Mouse (Mus musculus) megakaryocyte-erythroid progenitor cell, adult 5-6 weeks (primary cell): ENCODE measurements around the gene Enc1. TPM values are rescaled to one million over a fixed set of nuclear protein-coding genes. Genes with fewer than 3 reads are reported as not detected.

Experiments used
- ATAC-seq: replicated peaks from 2 replicates; pipeline ENCODE4 v1.8.0; 2016; ENCODE audit warnings: mild to moderate bottlenecking, inconsistent platforms; ENCODE audit not compliant: severe bottlenecking, poor library complexity, low FRiP score, low TSS enrichment
- total RNA-seq, 2 experiments: library from RNA; stranded (forward) in 1 of 2; stranded (reverse) in 1 of 2; fragments of 200-1000, 215-1000 nt in 1 of 2; fragments of >200 nt in 1 of 2; fragmentation: Nextera tagmentation in 1 of 2; gene quantifications; 2 replicates each; pipeline ENCODE4 v1.2.3; 2014 to 2017

The Enc1 gene
- total RNA-seq, 2 experiments from 2014 or later, result 3.9 to 4.6 TPM

DNA sequence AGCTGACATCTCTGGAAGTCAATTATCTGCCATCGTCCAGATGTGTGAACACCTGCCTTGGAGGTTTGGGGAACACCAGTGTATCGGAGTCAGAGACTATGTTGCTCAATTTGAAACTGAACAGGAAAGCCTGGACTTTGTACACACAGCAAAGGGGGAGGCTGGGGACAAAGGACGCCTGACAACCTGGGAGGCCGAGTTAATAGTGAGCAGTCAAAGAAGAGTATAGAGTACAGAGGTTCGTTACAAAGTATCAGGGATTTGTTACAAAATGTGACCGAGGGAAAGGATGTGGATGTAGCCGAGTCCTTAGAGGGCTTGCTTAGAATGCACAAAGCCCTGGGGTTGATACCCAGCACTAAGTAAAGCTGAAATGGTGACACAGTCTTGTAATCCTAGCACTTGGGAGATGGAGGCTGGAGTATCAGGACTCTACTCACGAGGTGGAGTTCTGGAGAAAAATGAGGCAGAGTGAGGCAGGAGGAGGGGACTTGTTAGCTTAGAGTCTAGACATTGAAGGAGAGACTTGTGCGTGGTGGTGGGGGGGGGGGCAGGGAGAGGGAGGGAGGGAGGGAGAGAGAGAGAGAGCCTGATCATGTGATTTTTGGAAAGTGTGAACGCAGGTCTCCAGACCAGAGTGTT is 16.4 kb upstream of the Enc1 start:
- no peak for ATAC-seq

DNA sequence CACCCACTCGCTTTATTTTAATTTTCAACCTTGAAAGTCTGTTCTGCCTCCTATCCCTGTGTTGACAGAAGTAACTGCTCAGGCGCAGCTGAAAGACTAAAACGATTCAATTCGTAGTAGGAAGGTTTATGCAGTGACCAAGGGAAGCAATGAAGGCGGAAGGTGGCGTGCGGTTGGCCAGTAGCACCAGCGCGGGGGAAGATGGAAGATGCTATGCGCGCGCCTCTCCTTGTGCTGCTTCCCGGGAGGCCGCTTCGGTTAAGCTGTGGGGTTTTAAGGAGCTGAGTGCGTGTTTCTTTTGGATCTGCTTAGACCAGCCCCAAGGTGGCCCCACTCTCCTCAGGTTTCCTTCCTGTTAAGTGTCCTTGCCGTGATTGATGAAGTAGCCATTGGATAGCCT is 15.8 kb upstream of the Enc1 start:
- ATAC-seq, result no peak

DNA sequence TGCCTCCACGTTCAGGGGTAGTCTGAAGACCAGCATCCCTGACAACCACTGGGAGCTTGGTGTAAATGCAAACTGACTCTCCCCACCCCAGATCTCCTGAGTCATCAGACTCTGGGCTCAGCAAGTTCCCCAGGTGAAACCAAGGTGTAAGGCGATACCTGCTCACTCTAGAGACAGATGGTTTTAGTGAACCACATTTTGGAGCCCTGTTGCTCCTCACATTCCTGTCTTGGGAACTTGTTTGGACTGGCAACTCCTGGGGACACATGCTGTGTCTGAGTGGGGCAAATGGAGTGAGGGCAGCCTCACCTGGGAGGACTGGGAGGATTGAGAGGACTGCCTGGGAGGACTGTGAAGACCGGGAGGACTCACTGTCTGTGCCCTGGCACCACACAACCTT is 13.1 kb upstream of the Enc1 start:
- no peak for ATAC-seq

DNA sequence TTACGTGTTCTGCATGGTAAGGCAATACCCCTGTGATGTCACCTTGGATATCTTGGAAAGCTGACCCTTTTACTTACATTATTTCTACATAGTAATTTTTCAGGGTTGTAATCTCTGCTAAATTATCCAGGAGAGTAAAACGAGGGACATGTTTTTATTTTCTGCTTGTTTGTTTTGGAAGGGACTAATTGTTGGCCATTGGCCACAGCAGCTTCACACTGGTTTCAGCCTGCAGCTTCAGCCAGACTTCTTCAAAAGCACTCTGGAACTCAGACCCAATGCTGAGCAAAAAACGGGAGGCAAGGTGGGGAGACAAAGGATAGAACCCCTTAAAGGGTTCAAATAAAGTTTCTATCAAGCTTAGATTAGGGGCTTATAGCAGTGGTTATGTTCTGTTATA is 10.8 kb upstream of the Enc1 start:
- ATAC-seq, result no peak

DNA sequence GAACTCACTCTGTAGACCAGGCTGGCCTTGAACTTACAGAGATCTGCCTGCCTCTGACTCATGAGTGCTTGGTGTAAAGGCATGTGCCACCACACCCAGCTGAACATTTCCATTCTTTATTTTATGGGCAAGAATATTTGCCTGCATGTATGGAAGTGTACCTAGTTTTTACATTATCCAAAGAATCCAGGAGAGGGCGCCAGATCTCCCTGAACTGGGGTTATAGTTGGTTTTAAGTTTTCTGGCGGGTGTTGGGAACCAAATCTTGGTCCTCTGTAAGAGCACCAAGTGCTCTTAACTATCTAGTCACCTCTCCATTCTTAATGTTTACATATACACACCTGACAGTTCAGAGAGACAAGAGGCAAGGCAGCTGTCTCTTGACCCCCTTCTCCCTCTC is 7.8 kb upstream of the Enc1 start:
- 0 out of 2 replicates have a peak, but pooled peaks have one; percentile 29 for ATAC-seq

DNA sequence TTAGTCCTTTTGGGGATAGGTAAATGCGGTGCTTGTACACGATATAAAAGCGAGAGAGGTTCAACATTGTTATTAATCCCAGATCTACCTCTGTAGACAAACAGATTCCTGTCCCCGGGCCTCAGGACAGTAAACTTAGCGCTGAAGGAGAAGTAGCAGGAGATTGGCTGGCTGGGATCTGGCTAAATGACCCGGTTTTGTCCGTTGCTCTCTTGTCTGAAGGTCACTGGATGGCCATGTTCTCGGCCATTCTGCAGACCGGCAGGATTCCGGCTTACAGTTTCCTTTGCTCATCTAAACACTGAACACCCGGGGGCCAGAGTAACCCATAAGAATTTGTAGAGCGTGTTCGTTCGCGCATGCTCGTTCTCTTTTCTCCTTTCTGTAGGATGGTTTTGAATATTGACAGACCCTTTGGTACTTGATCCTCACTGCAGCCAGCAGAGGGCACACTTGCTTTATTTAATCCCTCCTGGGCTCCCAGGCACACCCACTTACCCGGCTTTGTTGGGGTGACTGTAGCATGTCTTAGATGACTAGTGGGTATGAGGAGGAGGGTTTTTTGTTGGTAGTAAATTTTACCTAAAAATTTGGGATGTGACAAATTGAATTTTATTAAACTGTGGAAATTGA is 6.0 kb upstream of the Enc1 start:
- peak; percentile 85 for ATAC-seq

DNA sequence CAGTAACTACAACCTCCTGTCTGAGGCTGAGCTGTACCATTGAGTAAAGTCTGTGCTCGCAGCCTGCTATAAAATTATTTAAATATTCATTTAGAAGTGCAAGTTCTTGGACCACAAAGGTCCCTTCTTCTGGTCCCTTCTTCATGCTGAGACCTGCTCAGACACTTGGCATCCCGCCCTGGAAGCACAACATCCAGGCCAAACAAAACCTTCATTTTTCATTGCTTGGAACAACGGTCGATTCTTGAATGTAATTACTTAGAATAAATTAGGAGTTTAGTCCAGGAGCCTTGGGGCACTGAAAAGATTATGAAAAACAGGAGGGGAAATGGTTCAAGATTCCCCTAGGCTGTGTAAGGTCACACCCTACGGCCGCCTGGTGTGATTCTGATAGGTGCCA is 5.0 kb upstream of the Enc1 start:
- ATAC-seq, result no peak

DNA sequence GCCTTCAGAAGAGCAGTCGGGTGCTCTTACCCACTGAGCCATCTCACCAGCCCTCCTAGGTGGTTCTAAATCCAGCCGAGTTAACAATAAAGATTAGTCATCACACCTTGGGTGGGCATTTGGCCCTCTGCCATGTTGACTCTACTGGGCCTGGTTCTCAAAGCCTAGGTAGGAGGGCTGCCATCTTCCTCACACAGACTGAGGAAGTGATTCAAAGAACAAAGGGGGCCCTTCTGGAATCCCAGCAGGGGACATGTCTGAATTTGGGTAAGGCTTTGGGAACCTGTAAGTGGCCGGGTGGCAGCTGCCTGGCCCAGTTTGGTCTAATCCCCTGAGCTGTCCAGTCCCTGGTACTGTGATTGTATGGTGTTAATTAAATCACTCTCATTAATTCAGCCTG is 3.2 kb upstream of the Enc1 start:
- ATAC-seq, result no peak

DNA sequence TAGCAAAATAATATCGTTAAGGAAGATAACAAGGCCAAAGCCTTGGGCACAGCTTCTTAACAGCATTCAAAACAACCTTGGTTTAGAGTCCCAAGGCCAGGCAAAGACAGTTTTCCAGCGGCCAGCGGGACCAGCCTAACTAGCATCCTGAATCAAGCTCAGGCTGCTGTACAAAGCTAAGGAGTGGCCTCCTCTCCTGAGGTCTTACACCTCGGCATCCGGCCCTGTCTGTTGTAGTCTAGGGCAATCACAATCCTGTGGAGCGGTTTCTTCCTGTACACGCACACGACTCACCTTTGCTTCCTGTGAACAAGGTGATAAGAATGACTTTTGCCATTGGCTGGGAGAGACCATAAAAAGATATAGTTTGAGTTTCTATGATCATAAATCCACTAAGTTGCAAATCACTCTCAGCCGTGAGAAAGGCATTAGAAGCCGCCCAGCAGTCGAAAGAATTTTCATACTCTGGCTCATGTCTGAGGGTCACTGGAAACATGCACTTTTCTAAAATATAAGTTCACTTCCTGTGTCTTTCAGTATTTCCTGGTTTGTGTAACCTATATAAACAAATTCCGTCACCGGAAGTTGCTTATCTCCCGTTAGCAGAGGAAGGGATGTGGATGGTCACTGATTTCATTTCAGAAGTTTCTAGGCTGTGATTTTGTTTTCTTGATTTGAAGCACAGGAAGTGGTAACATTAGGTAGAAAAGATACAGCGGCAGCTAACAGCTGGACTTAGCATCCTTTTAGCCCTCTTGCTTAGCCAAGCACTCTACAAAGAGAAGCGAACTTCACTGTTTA is 2.5 kb upstream of the Enc1 start:
- no peak for ATAC-seq

DNA sequence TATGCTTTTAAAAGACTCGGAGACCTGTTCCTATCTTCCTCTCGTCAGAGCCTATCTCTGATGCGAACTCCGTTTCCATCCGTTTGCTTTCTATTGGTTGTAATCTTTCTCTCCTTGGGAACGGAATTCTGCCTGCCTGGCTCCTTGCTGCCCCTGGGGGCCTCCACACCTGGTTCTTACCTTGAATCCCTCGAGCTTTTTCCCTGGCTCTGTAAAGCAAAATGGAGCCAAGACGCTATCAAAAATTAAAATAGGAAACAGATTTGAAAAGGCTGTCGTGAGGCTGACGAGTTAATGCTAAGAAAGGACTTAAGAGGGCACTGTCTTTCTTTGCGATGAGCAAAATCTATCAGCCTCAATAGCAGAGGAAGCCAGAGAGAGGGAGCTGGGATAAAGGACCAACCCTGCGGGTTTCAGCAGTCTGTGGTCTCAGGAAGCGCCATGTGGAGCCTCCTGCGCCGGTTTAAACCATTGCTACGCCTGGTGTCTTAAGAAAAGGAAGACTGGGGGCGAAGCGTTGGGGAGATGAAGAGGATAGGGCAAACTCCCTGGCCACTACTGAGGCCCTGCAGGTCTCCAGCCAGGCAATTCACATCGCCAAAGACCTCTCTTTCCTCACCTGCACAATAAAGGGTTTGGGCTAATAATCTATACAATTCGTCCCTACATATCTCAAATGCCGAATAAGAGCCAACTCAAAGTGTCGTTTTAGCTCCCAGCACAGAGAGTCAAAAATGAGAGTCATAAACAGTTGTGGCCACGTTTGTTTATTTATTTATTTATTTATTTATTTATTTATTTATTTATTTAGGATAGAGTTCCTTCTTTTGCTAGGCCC is 1.3 kb upstream of the Enc1 start:
- ATAC-seq, result peak; percentile 35; the same call in 1 of the 2 replicates

DNA sequence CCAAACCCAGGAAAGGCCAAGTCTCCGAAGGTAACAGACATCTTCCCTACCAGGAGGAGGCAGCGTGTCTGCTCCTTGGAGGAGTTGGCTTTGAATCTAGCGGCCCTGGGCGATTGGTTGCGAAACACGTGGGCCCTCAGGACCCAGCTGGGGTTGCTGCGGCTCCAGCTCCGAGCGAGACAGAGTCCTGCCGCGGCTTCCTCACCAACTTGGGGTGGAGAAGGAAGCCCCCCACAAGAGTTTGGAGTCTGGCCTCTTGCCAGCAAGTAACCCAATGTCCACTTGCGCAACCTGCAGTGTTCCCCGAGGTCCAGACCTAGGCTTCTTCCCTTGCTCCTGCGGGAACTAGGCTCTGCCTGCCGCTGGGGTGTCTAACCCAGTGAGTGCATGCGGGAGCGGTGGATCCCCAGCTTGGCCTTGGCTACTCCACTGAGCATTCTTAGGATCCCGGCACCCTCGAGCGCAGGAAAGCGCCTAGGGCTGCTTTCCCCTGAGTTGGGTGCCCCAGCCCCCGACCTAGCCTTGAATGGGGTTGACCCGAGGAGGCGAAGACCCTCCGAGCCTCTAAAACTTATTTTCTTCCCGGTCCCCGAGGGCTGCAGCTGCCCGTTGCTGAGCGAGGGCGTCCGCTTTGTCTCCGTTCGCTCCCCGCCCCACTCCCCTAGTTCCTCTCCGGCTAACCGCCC is 483 bp upstream of the Enc1 start:
- ATAC-seq, result peak; percentile 73

DNA sequence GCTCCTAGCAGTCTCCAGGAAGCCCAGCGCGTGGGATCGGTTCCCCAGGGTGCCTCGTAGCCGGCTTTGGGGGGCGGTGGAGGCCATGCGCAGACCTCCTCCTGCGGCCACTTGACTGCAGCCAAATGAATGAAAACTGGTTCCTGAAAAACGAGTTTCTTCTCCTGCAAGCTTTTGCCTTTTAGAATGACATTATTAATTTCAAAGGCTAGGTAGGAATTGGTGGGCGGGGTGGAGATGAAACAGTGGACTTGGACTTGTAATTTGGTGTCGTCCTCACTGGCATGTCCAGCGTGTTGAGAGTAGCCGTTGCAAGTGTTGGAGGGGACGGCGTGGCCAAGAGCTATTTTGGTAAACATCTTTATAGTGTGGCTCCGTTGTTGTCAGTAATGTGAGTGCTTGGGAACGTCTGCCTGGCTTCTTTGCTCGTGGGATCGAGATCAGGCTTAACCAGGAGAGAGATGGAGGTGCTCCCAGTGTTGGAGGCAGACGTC is 929 bp downstream of the Enc1 start:
- peak; percentile 1; the same call in 1 of the 2 replicates for ATAC-seq

DNA sequence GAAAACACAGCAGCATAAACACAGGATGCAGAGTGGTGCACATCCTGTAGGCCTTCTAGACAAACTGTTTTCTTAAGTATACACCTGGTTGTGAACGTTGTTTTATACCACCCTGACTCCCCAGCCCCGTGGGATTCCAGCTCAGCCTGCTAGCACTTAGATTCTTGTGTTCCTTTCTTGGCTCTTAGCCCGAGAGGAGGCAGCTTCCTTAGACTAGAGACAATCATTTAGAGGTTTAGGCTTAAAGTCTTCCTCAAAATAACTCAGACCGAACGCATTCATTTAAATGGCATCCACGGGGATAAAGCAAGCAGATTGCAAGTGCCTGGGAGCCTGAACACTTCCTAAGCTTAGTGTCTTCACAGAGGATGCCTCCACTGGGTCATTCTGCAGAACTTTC is 1.8 kb downstream of the Enc1 start:
- no peak for ATAC-seq

DNA sequence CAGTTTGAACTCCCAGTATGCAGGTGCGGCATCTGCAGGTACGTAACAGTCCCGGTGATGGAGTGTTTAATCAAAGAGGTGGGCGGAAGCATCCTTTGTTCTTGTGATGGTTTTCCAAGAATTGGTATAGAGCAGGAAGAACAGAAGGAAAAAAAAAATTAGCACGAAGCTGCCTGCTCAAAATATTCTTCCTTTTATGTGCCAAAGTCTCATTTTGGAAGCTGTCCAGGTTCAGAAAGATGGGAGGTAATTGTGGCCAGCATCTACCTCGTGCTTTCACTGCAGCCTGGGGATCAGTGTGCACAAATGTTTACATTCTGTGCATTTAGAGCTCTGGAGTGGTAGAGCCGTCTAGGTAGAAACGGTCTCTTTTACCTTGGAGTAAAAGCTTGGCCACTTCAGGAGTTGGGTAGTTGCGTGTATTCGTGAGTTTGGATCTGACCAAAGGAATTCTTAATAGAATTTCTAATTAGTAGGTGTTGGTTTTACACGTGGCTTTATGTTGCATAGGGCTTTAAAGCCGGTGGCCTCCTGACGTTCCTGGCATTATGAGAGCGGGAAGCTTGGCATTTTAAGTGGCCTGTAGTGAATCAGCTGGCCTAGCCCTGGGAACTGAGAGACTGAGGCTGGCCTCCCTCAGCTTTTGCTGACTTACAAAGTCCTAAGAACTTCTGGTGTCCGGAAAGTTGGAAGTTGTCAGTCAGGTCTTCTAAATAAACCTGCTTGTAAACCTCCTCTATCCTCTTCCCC is 3.2 kb downstream of the Enc1 start:
- no peak for ATAC-seq

DNA sequence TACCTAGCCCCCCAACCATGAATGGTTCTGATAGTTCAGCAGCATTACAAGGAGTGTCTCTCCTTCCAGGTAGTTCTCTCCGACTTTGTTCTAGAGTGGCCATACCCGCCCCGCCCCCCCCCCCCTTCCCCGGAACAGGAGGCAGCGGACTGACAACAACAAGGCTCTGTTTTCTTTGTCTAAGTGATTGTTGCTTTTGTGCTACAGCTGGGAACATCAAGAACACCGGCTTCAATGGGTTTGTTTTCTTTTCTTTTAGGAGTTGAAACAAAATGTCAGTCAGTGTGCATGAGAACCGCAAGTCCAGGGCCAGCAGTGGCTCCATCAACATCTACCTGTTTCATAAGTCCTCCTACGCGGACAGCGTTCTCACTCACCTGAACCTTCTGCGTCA is 3.8 kb downstream of the Enc1 start:
- ATAC-seq, result no peak

DNA sequence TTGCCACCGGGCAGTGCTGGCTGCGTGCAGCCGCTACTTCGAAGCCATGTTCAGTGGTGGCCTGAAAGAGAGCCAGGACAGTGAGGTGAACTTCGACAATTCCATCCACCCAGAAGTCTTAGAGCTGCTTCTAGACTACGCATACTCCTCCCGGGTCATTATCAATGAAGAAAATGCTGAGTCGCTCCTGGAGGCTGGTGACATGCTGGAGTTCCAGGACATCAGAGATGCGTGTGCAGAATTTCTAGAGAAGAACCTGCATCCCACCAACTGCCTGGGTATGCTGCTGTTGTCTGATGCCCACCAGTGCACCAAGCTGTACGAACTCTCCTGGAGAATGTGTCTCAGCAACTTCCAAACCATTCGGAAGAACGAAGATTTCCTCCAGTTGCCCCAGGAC is 4.3 kb downstream of the Enc1 start:
- ATAC-seq, result no peak

DNA sequence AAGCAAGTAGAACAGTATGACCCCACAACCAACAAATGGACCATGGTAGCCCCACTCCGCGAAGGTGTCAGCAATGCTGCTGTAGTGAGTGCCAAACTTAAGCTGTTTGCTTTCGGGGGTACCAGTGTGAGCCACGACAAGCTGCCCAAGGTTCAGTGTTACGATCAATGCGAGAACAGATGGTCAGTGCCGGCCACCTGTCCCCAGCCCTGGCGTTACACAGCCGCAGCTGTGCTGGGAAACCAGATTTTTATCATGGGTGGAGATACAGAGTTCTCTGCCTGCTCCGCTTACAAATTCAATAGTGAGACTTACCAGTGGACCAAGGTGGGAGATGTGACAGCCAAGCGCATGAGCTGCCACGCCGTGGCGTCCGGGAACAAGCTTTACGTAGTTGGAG is 5.3 kb downstream of the Enc1 start:
- no peak for ATAC-seq

DNA sequence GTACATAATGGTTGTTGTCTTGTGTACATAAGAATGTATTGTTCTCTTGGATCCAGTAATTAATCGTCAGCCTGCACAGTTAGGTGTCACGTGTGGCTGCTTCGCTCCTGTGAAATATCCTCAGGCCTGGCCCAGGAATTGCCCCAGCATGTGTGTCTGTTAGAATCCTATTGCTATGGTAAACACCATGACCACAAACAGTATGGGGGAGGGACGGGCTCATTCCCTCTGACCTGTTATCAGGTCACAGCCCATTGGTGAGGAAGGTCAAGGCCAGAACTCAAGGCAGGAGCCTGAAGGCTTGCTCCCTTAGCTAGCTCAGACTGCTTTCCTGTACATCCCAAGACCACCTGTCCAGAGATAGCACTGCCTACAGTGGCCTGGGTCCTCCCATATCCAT is 6.8 kb downstream of the Enc1 start:
- ATAC-seq, result no peak

DNA sequence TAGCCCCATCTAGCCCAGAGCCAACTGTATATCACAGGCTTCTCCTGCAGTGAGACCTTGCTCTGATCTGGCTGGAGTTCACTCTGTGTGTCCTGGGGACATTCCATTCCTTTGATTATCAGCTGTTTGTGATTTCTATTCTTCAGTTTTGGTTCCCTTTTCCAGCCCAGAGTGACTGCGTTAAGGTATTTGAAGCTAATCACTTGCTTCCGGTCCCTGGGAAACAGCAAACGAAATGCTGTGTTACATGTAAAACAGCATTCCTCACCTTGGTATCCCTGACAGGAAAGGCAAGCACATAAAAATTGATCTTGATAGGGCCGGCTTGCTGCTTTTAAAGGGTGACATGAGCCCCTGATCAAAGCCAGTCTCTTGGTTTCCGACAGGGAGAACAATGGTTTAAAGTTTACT is 8.2 kb downstream of the Enc1 start:
- ATAC-seq, result no peak
